Mouse (Mus musculus) midbrain, embryonic 13.5 days (tissue): ENCODE results near the gene Kcnma1. TPM values are rescaled to one million over a fixed set of nuclear protein-coding genes. Genes with fewer than 3 reads are reported as not detected.

Experiments used
- ATAC-seq: fragments of 200-750 bp; cut with Nextera tagmentation; 2 replicates; pipeline ENCODE4 v1.8.0; 2017; ENCODE audit warnings: mild to moderate bottlenecking, moderate TSS enrichment, moderate library complexity
- H3K27ac ChIP-seq: fragments of 300-500 bp; sonication (generic); 2 replicates; pipeline ENCODE4 v1.5.1; 2015; ENCODE audit warnings: inconsistent platforms, mild to moderate bottlenecking, moderate library complexity
- H3K27me3 ChIP-seq: fragments of 300-500 bp; sonication (generic); 2 replicates; pipeline ENCODE4 v1.6.1; 2015; ENCODE audit warnings: mild to moderate bottlenecking, inconsistent platforms
- H3K36me3 ChIP-seq: fragments of 300-500 bp; sonication (generic); 2 replicates; pipeline ENCODE4 v1.6.1; 2015; ENCODE audit warnings: mild to moderate bottlenecking, inconsistent platforms
- H3K4me1 ChIP-seq: fragments of 300-500 bp; sonication (generic); replicated peaks from 2 replicates; pipeline ENCODE4 v1.6.1; 2015; ENCODE audit warnings: inconsistent platforms
- H3K4me2 ChIP-seq: fragments of 300-500 bp; sonication (generic); replicated peaks from 2 replicates; pipeline ENCODE4 v1.6.1; 2015; ENCODE audit warnings: moderate library complexity, mild to moderate bottlenecking, inconsistent platforms
- H3K4me3 ChIP-seq: fragments of 300-500 bp; sonication (generic); replicated peaks from 2 replicates; pipeline ENCODE4 v1.5.1; 2015; ENCODE audit warnings: mild to moderate bottlenecking, inconsistent platforms
- H3K9ac ChIP-seq: fragments of 300-500 bp; sonication (generic); replicated peaks from 2 replicates; pipeline ENCODE4 v1.6.1; 2015; ENCODE audit warnings: mild to moderate bottlenecking, inconsistent platforms
- H3K9me3 ChIP-seq: fragments of 300-500 bp; sonication (generic); 2 replicates; pipeline ENCODE4 v1.6.1; 2016; ENCODE audit warnings: mild to moderate bottlenecking, inconsistent platforms
- polyA plus RNA-seq: library from polyadenylated mRNA; unstranded; fragments of >200 nt; fragmentation: Nextera tagmentation; extraction: Ambion mirVana; gene quantifications from 2 replicates; pipeline ENCODE4 v1.2.1, GENCODE M21; 2015

Kcnma1 gene
- polyA plus RNA-seq, 1 experiment from 2014 or later = 8.1 TPM

- Histone ChIP-seq H3K27ac (no peak overlapping the region), H3K36me3 (no peaks in the 10 kb centered on the region), H3K9ac (no peak overlapping the region), H3K4me3 (no peak overlapping the region), H3K27me3 (no peaks in the 10 kb centered on the region), H3K4me1 (no peaks in the 10 kb centered on the region), H3K9me3 (no peaks in the 10 kb centered on the region), H3K4me2 (no peak overlapping the region)
- ATAC-seq = no peak
Observed at GRCm38 (mm10) chr14:23243857-23244256, 770.4 kb downstream of the Kcnma1 start.

Other genes with a start within 250 kb of the Kcnma1 start
- gene Dlg5, start 231.4 kb upstream of the Kcnma1 start, polyA plus RNA-seq = 18.8 and 19.4 TPM in 2 replicates